Mouse (Mus musculus): ENCODE data around the gene Dcun1d2.

Gene Dcun1d2

GRCm38 (mm10) chr8:13208627-13209355 is 79.1 kb downstream of the Dcun1d2 start:
- intact Hi-C loops (cut with DNase I), result loop anchor here (5.0 kb wide), 2 partner anchors 46 to 61 kb away; no protein-coding TSS in a partner anchor

GRCm38 (mm10) chr8:13206290-13206689 is 81.6 kb downstream of the Dcun1d2 start:
- intact Hi-C loops (cut with DNase I), result loop anchor here (5.0 kb wide), 2 partner anchors 44 to 59 kb away; no protein-coding TSS in a partner anchor

All from adrenal gland (tissue).